Mouse (Mus musculus) lung, postnatal 36 days (tissue): ENCODE measurements around the gene Ano7.
A peak's percentile ranks its signal among the peaks of the same experiment; 100 is the strongest.

ENCODE experiments used
- DNase-seq: peaks from one replicate; pipeline ENCODE4 v3.0.0; 2022; ENCODE audit warnings: mixed read lengths

Gene Ano7

DNA sequence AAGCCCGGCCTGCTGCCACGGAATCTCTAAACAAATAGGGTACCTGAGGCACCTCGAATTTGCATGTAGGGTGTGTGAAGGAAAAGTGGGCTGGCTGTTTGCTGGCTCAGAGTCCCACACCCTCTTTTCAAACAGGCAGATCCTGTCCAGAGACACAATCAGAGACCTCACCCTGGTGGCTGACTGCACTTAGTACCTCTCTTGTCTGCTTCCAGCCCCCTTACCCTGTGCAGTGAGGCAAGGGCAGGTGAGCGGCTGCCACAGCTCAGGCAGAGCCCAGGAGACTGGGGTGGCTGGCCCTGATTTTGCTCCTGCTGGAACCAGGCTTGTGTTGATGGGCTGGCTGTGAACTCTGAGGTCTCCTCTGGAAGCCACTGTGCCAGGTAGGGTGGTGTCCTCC, at the start of gene Ano7:
TSS of gene Ano7 (plus strand) at position 266 of the 400 bp plus-strand sequence.
- no peak for DNase-seq

DNA sequence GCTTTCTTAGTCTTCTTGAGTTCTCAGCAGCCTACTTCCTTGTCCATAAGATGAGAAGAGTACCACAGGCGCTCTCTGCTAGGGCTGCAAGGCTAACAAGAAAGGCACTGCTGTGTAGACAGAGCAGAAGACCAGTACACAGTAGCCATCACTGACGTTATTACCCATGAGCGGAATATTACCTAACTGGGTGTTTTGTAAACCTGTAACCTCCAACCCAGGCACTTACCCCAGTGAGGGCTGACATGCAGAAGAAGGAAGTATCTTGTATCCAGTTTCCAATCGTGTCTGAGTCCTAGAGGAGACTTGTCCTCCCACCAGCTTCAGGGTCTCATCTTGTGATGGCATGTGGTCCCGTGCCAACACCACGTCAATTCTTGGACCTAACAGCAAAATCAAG, 49.8 kb upstream of the Ano7 start:
- no peak for DNase-seq

DNA sequence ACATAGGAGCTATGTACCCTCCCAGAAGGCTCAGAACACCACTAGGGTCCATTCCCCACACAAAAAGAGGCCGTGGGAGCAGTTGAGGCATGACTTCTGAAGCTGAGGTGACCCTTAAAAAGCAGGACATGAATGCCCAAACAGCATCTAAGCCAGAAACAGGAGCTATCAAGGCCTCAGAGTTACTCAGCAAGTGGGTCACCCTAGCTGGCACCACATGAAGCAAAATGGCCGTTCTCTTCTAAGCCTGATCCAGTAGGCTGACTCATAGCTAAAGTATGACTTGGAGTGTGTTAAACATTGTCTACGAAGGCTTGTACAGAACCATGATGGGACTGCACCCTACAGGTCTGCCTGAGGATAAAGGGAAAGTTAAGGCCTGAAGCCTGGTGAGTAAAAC, 47.3 kb upstream of the Ano7 start:
- DNase-seq: no peak

DNA sequence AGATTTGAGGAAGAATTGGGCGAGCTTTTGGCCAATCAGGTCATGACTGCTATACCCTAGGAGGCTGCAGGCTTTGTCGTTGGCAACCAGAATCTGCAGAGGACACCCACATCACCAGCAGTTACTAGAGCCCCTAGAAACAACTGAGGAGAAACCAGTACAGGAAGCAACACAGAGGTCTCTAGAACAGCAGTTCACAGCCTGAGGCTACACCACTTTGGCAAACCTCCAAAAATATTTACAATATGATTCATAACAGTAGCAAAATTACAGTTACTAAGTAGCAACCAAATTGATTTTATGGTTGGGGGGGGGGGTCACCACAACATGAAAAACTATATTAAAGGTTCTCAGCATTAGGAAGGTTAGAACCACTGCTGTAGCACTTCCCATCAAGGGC, 39.1 kb upstream of the Ano7 start:
- DNase-seq: no peak

DNA sequence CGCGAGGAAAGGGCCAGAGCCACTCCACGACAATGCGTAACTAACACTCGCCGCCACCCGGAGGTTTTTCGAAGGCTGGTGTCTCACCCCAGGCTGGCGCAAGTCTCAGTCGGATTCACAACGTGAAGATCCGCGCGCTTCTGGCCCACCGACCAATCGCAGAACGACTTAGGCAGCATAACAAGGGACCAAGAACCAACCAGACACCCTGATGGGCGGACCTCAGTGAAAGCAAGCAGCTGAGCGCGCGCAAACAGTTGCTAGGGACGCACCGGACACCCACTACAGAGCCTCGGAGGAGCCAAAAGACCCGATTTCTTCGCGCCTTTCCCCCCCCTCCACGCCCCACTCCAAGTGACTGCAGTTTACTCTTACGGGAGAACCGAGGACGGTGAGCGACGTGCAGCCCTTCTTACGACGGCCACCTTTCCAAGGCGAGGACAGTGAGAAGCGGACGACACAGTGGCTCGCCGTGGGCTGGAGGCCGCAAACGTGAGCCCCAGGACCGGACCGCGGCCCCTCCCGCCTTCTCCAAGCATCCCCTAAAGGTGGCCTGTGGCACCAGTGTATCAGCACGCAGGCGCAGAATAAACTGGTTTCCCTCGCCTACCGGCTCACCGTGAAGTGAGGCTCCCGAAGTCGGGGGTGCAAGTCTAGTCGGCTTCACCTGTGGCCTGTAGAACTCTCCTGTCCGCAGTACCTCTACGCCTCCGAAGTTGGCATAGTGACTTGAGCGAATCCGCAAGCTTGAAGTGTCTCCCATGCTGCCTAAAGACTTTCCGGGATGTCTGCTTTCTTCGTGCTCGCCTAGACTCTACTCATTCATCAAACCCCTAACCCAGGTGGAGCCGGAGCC, 30.9 kb upstream of the Ano7 start, which contains the start of the genes Ppp1r7 and Pask:
TSS of gene Ppp1r7 (plus strand) at position 207 of the 856 bp plus-strand sequence.
TSS of gene Pask (minus strand) at position 835 of the 856 bp plus-strand sequence.
- DNase-seq: peak; percentile 98

DNA sequence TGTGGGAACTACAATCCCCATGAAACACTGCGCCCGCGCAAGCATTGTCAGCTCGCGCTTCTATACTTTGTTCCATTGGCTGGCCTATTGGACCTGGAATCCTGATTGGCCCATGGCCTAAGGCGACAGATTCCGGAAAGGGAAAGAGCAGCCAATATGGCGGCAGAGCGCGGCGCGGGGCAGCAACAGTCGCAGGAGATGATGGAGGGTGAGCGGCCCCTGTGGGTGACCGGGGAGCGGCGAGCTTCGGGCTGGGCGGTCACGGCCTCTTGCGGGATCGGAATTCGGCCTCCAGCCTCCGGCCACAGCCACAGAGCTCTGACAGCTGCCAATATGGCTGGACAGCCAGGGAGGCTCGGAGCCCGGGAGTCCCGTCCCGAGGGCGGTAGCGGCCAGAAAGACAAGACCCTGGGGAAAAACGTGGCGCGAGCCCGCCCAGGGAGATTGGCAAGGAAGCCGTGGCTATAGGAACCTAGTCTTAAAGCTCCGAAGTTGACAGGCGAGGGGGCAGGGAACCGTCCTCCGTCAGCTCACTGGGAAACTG, 30.2 kb upstream of the Ano7 start:
- DNase-seq: peak; percentile 97

DNA sequence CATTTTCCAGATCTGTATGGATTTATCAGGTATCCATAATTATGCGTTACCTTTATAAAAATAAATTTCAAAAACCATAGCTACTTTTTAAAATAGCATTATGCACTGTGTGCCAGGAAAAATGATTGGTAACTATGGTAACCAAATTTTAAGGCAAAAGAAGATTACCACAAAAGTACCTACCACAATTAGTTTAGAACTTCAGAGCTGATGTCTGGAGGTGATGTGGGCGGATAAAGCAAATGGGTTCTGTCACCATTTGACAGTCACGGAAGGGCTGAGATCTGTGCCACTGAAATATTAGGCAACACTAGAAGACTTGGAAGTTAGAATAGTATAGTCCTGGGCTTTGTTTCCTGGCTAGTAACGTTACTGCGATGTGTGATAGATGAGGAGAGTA, 26.6 kb upstream of the Ano7 start:
- no peak for DNase-seq

DNA sequence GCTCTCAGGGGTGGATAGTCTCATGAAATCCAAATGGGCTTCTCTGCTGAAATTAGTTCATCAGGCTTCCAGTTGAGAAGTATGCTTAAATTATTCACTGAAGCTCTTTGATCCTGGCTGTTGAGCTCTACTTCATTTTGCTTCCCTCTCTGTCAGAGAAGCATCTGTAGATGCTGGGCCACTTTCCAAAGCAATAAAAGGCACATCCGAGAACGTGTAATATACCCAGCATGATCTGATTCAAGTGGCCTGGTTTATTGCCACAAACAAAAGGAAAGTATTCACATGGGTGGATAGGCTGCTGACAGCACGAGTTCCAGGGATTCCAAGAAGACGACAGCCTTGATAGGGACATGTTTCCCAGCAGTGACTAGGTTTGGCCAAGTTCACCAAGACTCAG, 24.0 kb upstream of the Ano7 start:
- DNase-seq: no peak

DNA sequence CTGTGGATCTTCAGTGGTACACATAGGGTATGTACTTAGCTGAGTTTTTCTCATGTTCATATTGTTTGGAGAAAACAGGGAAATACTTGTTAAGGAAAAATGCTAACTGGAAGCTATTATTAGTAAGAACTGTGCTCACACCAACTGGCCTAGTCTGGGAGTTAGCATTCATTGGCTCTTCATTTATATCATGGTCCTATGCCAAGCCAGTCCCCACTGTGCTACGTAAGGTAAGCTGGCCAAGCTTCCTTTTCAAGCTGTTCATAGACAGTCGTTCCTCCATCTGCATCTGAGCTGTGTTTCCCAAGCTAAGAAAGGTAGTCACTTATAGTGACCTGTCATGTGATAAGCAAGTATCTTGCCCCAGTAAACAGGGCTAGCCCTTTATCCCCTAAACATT, 21.0 kb upstream of the Ano7 start:
- DNase-seq: no peak

DNA sequence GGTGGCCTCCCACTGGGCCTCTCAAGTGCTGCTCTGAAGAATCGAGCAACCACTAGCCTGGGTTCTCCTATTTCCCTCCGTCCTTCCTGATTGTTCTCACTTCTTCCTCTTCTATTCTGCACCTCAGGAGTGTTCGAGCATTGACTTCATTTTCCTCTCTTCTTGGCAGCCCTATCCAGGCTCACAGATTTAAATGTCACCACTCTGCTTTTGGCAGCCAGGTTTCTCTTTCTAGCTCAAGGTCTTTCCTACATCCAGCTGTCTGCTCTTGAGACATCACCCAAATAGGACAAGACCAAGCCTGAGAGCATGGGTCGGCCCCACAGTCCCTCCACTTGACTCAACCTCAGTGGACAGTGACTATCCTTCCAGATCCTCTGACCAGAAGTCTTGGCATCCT, 11.1 kb upstream of the Ano7 start:
- DNase-seq: no peak

DNA sequence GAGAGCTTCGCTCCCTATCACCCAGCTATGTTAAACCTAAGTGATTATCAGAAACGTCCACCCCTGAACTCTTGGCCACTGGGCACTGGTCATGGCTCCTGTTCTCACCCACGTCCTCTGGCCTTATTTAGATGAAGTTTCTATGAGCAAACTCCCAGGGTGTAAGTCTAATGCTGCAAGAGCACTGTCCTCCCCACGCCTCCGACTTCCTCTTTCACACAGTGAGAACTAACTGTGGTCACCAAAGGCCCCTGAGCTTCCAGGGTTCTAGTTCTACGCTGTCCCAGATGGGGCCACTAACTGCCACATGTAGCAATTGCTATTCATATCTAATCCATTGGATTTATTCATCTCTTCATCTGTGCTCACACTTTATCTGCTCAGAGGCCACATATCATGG, 8.1 kb upstream of the Ano7 start:
- DNase-seq: peak; percentile 20

DNA sequence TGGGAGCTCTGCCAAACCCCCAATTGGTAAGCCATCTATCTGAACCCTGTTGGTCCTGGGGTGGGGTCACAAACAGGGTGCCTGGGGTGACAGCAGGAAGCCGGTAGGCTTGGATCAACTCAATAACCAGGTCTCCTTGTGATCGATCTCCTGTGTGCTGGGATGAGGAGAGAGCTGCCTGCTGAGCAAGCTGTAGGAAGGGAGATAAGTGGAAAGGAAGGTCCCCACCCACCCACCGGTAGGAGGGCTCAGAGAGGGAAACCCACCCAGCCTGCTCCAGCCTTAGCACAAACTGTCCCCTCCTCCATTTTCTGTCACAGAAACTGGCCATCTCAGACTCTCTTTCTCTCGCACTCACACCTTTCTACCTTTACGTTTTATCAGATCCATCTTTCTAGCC, 3.6 kb downstream of the Ano7 start:
- DNase-seq: no peak

DNA sequence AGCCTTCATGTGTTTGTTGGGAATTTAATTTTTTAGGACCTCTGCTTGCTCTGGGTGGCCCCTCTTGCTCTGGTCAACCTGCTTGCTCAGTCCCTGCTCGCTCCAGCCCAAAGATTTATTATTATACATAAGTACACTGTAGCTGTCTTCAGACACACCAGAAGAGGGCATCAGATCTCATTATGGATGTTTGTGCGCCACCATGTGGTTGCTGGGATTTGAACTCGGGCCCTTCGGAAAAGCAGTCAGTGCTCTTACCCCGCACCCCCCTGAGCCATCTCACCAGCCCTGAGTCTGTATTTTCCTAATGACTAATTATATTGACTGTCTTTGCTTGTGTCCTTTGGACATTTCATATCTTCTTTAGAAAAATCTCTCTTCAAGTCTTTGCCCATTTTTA, 5.4 kb downstream of the Ano7 start:
- DNase-seq: no peak

DNA sequence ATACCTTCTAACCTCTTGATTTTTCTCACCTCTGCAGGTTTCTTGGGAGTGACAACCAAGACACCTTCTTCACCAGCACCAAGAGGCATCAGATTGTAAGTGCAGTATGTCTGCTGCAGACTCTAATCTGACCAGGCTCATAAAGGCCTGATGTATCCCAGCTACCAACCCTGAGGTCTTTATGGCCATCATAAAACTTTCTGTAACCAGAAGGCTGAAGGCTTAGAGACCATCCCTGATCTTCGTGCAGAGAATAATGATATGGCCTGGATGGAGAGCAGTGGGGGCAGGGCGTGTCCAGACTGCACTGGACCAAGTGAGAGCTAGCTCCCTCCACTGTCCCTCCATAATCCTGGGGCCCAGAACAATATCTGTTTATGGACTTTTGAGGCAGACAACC, 13.5 kb downstream of the Ano7 start:
- DNase-seq: no peak

DNA sequence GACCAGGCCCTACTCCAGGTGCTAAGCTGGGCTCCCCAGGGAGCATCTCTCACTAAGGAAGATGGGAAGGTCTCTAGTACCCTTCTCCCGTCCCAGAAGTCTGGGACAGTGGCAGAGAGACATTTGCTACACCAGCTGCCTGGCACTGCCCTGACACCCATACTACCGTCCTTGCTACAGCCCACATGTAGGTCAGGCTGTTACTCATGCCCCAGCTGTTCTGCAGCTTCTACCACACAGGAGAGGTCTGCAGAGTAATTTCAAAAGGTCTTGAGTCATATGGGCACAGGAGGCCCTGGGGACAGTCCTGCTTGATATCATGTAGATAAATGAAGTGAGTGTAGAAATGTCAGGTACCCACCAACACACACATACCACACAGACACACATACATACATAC, 15.2 kb downstream of the Ano7 start:
- no peak for DNase-seq

DNA sequence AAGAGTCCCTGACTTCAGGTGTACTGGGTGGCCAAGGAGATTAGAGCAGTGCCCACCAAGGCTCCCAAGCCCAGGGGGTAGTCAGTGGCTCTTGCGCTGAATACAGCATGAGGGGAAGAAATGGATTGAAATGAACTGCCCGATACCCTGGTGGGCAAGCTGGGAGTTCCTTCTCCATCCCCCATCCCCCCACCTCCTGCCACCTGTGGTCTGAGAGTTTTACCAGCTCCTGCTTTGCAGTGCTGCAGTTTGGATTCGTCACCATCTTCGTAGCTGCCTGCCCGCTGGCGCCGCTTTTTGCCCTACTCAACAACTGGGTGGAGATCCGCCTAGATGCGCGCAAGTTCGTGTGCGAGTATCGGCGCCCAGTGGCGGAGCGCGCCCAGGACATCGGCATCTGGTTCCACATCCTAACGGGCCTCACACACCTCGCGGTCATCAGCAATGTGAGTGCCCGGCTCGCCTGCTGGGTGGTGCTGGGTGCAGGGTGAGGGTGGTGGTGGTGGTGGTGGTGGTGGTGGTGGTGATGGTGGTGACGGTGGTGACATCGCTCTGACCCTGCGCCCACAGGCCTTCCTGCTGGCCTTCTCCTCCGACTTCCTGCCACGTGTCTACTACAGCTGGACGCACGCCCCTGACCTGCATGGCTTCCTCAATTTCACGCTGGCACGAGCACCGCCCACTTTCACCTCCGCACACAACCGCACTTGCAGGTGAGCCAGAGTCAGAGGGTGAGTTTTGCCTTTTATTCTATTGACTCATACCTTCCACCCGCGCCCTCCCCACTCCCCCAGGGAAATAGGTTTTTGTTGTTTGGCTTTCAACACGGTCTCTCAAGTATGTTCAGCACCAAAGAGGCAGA, 27.7 kb downstream of the Ano7 start:
- peak; percentile 59 for DNase-seq

DNA sequence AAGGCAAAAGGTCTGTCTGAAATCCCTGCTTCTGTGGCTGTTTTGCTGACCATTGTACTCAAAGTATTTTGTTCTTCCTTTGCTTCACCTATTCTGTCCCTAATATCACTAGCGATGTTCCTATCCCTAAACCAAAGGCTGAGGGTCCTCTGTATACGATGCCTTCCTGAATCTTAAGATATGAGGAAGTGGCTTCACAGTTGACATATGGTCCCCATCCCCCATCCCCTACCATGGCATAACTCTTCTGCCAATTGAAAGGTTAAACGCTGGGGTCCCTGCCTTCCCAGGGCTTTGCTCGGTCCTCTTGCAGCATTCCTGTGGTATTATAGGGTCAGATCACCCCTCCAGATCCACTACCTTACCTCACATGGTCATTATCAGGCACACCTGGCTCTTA, 29.7 kb downstream of the Ano7 start:
- no peak for DNase-seq

DNA sequence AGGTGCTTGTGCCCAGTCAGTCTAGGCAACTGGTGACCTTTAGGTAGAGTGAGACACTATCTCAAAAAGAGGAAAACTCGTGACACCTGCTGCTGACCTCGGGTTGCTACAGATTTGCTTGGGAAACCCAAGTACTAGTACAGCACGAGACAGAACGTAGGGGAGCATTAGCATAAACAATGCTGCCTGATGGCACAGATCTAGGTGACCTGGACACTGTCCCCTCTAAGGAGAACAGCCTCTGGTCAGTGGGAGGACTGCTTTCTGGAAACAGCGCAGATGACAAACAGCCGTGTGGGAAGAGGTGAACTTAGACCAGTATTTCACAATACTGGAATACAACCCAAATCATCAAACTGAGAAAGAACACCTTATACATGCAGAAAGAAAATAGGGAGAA, 58.4 kb downstream of the Ano7 start:
- no peak for DNase-seq

DNA sequence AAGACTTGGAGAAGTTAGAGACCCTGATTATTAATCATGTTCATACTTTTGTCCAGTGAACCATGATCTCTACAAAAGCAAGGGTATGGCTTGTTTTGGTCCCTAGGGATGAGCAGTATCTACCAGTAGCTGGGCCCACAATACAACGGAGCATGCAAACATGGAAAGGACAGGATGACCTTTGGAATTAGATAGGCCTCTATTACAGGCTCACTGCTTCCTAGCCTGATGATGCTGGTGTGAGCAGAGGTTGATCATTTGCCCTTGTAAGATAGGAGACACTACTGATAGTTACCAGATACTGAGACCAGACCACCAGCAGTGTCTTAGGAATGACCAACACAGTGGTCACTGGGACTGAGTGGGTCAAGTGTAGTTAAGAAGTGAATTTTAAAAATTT, 65.6 kb downstream of the Ano7 start:
- no peak for DNase-seq

DNA sequence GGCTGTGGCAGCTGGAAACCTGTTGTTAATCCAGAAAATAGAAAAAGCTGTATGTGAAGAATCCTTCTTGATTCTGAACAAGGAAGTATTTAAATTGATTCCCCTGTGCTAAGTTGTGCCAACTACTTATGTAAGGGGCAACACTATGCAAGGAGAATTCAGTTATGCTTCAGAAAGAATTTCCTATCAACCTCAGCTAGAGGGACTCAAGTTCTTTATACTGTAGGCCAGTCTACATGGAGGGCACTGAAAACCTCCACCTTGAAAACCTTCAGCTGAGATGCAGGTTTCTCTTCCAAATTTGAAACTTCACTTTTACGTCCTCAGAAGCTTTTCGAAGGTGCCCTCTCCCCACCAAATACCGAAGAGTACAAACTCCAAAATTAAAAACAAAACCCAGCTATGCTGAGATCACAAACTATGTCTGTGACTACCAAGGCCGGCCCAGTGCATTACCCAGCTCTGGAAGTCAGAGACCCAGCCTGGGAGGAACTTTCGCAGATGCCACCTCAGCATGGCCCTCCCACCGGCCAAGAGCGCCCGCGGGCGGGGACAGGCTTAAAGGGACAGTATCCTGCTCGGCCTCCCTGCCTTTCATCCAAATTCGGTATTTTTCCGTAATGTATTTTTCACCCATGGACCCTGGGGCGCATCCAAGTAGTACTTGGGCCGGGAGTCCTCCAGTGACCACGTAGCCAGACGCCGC, 70.8 kb downstream of the Ano7 start:
- DNase-seq: peak; percentile 91

DNA sequence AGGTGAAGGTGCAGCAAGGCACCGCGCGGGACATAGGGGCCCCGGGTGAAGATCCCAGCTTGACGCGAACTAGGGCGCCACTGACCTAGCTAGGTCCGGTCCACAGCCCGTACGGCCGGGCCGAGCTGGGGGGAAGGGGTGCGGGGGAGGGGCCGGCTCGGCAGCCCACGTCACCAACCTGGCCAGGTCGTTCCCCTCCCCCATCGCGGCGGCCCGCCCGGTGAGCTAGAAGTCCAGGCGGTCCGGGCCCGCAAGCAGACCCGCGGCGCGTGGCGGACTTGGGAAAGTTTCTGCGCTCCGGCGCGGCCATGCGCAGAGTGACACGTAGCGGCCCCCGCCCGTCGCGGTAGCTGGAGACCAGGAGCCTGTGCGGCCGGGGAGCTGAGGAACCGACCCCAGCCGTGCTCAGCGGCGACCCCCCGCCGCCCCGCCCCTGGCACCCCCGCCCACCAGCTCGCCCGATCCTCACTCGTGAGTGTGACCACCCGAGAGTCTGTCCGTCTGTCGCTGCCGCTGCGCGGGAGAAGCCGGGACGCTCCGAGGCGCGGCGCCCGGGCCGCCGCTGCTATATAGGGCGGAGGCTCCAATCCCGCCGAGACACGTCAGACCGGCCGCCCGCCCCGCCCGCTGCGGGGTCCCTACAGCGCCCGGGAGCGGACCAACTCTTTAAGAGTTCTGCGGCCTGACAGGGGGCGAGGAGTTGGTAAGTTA, 71.5 kb downstream of the Ano7 start:
- peak; percentile 86 for DNase-seq

DNA sequence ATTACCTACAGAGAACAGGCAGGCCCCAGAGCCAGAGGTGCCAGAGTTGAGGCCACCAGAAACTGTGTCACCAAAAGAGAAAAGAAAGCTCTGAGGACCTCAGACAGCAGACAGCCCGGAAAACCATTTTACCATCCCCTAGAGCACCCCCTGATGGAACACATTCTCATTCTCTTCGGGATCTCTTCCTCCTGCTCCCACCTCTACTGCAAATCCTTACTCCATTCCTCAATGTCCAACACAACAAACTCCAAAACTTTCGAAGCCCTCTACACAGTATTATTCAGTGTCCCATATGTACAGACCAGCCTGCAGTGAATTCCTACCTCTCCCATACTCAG, 72.1 kb downstream of the Ano7 start:
- DNase-seq: no peak

DNA sequence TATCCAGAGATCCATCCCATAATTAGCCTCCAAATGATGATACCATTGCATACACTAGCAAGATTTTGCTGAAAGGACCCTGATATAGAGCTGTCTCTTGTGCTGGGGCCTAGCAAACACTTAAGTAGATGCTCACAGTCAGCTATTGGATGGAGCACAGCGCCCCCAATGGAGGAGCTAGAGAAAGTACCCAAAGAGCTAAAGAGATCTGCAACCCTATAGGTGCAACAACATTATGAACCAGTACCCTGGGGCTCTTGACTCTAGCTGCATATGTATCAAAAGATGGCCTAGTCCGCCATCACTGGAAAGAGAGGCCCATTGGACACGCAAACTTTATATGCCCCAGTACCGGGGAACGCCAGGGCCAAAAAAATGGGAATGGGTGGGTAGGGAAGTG, 76.4 kb downstream of the Ano7 start:
- peak; percentile 10 for DNase-seq
